Mouse (Mus musculus): ENCODE results near the gene Klhl33. TPM values are rescaled to one million over a fixed set of nuclear protein-coding genes. Genes with fewer than 3 reads are reported as not detected.
"Not testable (repeated sequence)": the region's sequence is repeated elsewhere in the genome, so short reads cannot be mapped to it uniquely, and the experiment has no call there.

Gene Klhl33
- polyA plus RNA-seq, 1 experiment from 2014 or later: 0.68 TPM

DNA sequence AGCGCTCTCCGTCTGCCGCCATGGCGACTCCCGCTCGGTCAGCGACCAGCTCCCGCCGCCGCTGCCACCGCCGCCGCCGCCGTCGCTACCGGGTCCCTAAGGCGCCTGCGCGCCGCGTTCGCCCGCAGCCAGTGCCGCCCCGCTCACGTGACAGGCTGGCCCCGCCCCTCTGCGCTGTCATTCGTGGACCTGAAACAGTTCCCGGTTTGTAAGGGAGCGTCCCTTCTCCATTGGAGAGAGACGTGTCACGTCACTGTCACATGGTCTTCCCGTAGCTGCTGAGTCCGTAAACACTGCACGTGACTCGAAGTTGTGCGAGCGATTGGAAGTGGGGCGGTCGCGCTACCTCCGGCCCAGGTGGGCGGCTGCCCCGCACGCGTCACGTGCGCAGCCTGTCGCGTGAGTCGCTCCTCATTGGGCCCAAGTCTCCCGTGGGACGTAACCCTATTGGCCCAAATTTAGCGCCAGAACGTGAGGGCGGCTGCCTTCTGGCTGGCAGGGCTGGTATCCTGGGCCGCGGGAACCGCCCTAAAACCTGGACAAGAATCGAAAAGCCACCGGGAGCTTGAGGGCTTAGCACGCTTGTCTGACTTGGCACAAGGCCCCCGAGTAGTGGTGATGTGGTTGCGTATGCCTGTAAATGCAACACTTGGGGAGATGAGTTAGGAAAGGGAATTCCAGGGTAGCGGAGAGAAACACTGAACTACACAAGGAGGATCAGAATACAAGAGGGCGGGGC lies 33.6 kb upstream of the Klhl33 start, which contains the start of the genes Pip4p1 and Pnp:
TSS of gene Pip4p1 (minus strand) at position 103 of the 739 bp plus-strand sequence.
TSS of gene Pnp (plus strand) at position 329 of the 739 bp plus-strand sequence.
- Histone ChIP-seq H3K9me3 (ENCODE audit: control insufficient read depth, low read length) (no peaks in the 10 kb centered on the region), H3K4me1 (replicated peaks; ENCODE audit: control insufficient read depth, insufficient read depth, low read length) (peaks cover 29% of the 10 kb centered on the region), H3K4me2 (ENCODE audit: low read length) (peak within 1 kb of the TSS; percentile 73), H3K27ac (ENCODE audit: low read length) (peak within 1 kb of the TSS; percentile 91), H3K4me3 (replicated peaks; ENCODE audit: low read length) (peak within 1 kb of the TSS; percentile 98), H3K27me3 (replicated peaks; ENCODE audit: control insufficient read depth, insufficient read depth, low read length) (no peaks in the 10 kb centered on the region), H3K36me3 (ENCODE audit: control insufficient read depth, insufficient read depth) (peaks cover 18% of the 10 kb centered on the region), H3K9ac (replicated peaks; ENCODE audit: low read depth, low read length) (peak within 1 kb of the TSS; percentile 99)
- WGBS: under 1% methylated on average over 68 of the region's 68 CpGs
- ATAC-seq: peak; percentile 99

DNA sequence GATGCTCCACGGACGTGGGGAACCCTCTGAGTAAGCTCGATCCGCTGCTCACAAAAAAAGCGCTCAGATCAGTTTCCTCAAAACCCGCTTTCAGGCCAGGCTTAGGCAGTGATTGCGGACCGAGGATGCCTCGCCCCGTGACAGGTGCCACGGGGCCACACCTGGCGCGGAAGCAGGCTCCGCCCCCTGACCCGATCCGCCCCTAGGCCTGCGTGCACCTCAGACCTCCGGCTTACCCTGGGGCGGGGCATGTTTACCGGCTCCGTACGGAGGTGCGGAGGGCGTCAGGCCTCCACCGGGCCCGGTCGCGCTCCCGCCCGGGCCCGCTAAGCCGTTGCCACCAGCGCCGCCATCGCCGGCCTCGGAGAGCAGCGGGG lies 33.1 kb upstream of the Klhl33 start:
- no peaks in the 10 kb centered on the region for H3K9me3 ChIP-seq (ENCODE audit: control insufficient read depth, low read length)
- peaks cover 18% of the 10 kb centered on the region for H3K36me3 ChIP-seq (ENCODE audit: control insufficient read depth, insufficient read depth)
- H3K4me3 ChIP-seq (replicated peaks; ENCODE audit: low read length): peak overlapping the region; percentile 98
- H3K4me1 ChIP-seq (replicated peaks; ENCODE audit: control insufficient read depth, insufficient read depth, low read length): peaks cover 33% of the 10 kb centered on the region
- peak overlapping the region; percentile 86 for H3K27ac ChIP-seq (ENCODE audit: low read length)
- peak overlapping the region; percentile 99 for H3K9ac ChIP-seq (replicated peaks; ENCODE audit: low read depth, low read length)
- no peaks in the 10 kb centered on the region for H3K27me3 ChIP-seq (replicated peaks; ENCODE audit: control insufficient read depth, insufficient read depth, low read length)
- ATAC-seq: peak; percentile 23
- WGBS: under 1% methylated on average over 38 of the region's 38 CpGs
- H3K4me2 ChIP-seq (ENCODE audit: low read length): peak overlapping the region; percentile 73

DNA sequence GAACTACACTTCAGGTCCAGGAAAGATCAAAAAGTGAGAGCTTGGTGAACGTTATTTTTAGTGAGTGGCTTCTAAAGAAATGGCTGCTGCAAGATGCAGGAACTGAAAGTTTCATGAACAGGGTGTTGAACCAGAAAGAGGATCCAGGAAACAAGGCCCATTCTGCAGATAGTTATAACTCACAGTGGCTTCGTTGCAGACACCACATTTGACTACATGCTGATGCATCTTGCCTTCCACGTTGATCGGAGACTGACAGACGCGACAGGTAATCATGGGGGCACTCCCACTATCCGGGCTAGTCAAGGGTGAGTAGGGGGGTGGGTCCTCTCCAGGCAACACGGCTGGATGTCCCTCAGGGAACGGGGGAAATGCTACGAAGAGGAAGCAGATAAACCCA lies 32.6 kb upstream of the Klhl33 start:
- H3K9ac ChIP-seq (replicated peaks; ENCODE audit: low read depth, low read length): peak overlapping the region; percentile 99
- peaks cover 18% of the 10 kb centered on the region for H3K36me3 ChIP-seq (ENCODE audit: control insufficient read depth, insufficient read depth)
- peak overlapping the region; percentile 86 for H3K27ac ChIP-seq (ENCODE audit: low read length)
- peak overlapping the region; percentile 73 for H3K4me2 ChIP-seq (ENCODE audit: low read length)
- no peaks in the 10 kb centered on the region for H3K9me3 ChIP-seq (ENCODE audit: control insufficient read depth, low read length)
- WGBS: 16% methylated on average over 10 of the region's 10 CpGs
- H3K4me1 ChIP-seq (replicated peaks; ENCODE audit: control insufficient read depth, insufficient read depth, low read length): peaks cover 33% of the 10 kb centered on the region
- ATAC-seq: no peak
- H3K27me3 ChIP-seq (replicated peaks; ENCODE audit: control insufficient read depth, insufficient read depth, low read length): no peaks in the 10 kb centered on the region
- H3K4me3 ChIP-seq (replicated peaks; ENCODE audit: low read length): peak overlapping the region; percentile 98

GRCm38 (mm10) chr14:50927366-50927765 lies 30.1 kb upstream of the Klhl33 start:
- Histone ChIP-seq H3K4me2 (ENCODE audit: low read length) (no peak overlapping the region), H3K9me3 (ENCODE audit: control insufficient read depth, low read length) (no peaks in the 10 kb centered on the region)

DNA sequence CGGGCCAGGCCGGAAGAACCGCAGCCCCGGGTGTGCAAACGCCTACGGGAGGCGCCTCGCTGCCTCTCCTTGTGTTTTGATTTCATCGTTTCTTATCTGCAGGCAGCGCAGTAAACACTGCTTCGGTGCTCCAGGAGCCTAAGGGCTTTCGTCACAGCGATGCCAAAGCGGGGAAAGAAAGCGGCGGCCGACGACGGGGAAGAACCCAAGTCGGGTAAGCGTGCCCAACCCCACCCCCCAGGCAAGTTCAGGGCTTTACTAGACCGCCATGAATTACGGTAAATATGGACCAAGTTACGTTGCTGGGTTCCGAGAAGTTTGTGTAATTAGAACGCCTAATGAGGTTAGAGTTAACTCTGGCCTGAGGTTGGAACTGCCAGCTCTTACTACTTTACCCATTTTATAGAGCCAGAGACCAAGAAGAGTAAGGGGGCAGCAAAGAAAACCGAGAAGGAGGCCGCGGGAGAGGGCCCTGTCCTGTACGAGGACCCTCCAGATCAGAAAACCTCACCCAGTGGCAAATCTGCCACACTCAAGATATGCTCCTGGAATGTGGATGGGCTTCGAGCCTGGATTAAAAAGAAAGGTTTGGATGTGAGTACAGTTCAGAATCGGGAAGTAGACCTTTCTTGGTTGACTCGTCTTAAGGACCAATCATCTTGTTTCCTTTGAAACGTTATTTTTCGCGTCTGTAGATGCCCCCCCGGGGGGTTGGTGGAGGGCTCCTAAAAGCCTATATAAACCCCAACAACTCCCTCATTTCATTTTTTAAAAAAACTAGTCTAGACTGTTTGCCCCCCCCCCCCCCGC lies 28.0 kb upstream of the Klhl33 start:
- under 1% methylated on average over 38 of the region's 38 CpGs for WGBS
- Histone ChIP-seq H3K27me3 (replicated peaks; ENCODE audit: control insufficient read depth, insufficient read depth, low read length) (no peaks in the 10 kb centered on the region), H3K36me3 (ENCODE audit: control insufficient read depth, insufficient read depth) (peaks cover 18% of the 10 kb centered on the region), H3K4me2 (ENCODE audit: low read length) (peak overlapping the region; percentile 78), H3K9ac (replicated peaks; ENCODE audit: low read depth, low read length) (peak overlapping the region; percentile 68), H3K4me1 (replicated peaks; ENCODE audit: control insufficient read depth, insufficient read depth, low read length) (peaks cover 36% of the 10 kb centered on the region), H3K27ac (ENCODE audit: low read length) (peak overlapping the region; percentile 93), H3K9me3 (ENCODE audit: control insufficient read depth, low read length) (no peaks in the 10 kb centered on the region), H3K4me3 (replicated peaks; ENCODE audit: low read length) (peak overlapping the region; percentile 85)
- ATAC-seq: peak; percentile 57; the same call in 1 of the 2 replicates

More at GRCm38 (mm10) chr14:50927366-50927765, 30.1 kb upstream of the Klhl33 start:
- Histone ChIP-seq H3K4me1 (replicated peaks; ENCODE audit: control insufficient read depth, insufficient read depth, low read length) (peaks cover 40% of the 10 kb centered on the region), H3K36me3 (ENCODE audit: control insufficient read depth, insufficient read depth) (peaks cover 18% of the 10 kb centered on the region), H3K4me3 (replicated peaks; ENCODE audit: low read length) (no peak overlapping the region), H3K9ac (replicated peaks; ENCODE audit: low read depth, low read length) (no peak overlapping the region), H3K27me3 (replicated peaks; ENCODE audit: control insufficient read depth, insufficient read depth, low read length) (no peaks in the 10 kb centered on the region), H3K27ac (ENCODE audit: low read length) (no peak overlapping the region)
- WGBS: 67% methylated on average over 3 of the region's 3 CpGs
- ATAC-seq: no peak

GRCm38 (mm10) chr14:50924281-50925064 lies 27.2 kb upstream of the Klhl33 start, which contains the start of the genes Osgep and Apex1:
Osgep (minus strand) TSS chr14:50924893.
Apex1 (plus strand) TSS chr14:50924968.
- peak within 1 kb of the TSS; percentile 68 for H3K9ac ChIP-seq (replicated peaks; ENCODE audit: low read depth, low read length)
- no peaks in the 10 kb centered on the region for H3K27me3 ChIP-seq (replicated peaks; ENCODE audit: control insufficient read depth, insufficient read depth, low read length)
- peaks cover 29% of the 10 kb centered on the region for H3K4me1 ChIP-seq (replicated peaks; ENCODE audit: control insufficient read depth, insufficient read depth, low read length)
- peak within 1 kb of the TSS; percentile 85 for H3K4me3 ChIP-seq (replicated peaks; ENCODE audit: low read length)
- under 1% methylated on average over 57 of the region's 57 CpGs for WGBS
- H3K36me3 ChIP-seq (ENCODE audit: control insufficient read depth, insufficient read depth): peaks cover 18% of the 10 kb centered on the region
- peak within 1 kb of the TSS; percentile 78 for H3K4me2 ChIP-seq (ENCODE audit: low read length)
- no peaks in the 10 kb centered on the region for H3K9me3 ChIP-seq (ENCODE audit: control insufficient read depth, low read length)
- H3K27ac ChIP-seq (ENCODE audit: low read length): peak within 1 kb of the TSS; percentile 93
- ATAC-seq: peak; percentile 94

DNA sequence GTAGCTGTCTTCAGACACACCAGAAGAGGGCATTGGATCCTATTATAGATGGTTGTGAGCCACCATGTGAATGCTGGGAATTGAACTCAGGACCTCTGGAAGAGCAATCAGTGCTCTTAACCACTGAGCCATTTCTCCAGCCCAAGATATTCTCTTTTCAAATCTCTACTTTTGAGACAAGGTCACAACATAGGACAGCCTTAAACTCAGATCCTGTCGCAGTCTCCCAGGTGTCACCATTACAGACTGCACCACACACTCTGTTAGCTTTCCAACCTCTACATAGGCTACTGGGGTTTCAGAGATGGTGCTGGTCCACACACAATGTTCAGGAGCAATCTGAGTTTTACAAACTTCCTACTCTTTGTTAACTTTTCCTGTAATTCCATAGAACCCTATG lies 26.1 kb upstream of the Klhl33 start:
- H3K27ac ChIP-seq (ENCODE audit: low read length); H3K9me3 ChIP-seq (ENCODE audit: control insufficient read depth, low read length); H3K27me3 ChIP-seq (replicated peaks; ENCODE audit: control insufficient read depth, insufficient read depth, low read length); ATAC-seq; H3K9ac ChIP-seq (replicated peaks; ENCODE audit: low read depth, low read length): not testable (repeated sequence)
- peaks cover 18% of the 10 kb centered on the region for H3K36me3 ChIP-seq (ENCODE audit: control insufficient read depth, insufficient read depth)
- 85% methylated on average over 1 of the region's 1 CpGs for WGBS
- peak overlapping the region; percentile 85 for H3K4me3 ChIP-seq (replicated peaks; ENCODE audit: low read length)
- H3K4me2 ChIP-seq (ENCODE audit: low read length): peak overlapping the region; percentile 78
- peaks cover 25% of the 10 kb centered on the region for H3K4me1 ChIP-seq (replicated peaks; ENCODE audit: control insufficient read depth, insufficient read depth, low read length)

- Histone ChIP-seq H3K4me1 (replicated peaks; ENCODE audit: control insufficient read depth, insufficient read depth, low read length) (no peaks in the 10 kb centered on the region), H3K9ac (replicated peaks; ENCODE audit: low read depth, low read length) (no peak overlapping the region), H3K4me2 (ENCODE audit: low read length) (no peak overlapping the region), H3K36me3 (ENCODE audit: control insufficient read depth, insufficient read depth) (peaks cover 31% of the 10 kb centered on the region), H3K4me3 (replicated peaks; ENCODE audit: low read length) (no peak overlapping the region), H3K9me3 (ENCODE audit: control insufficient read depth, low read length) (no peaks in the 10 kb centered on the region), H3K27ac (ENCODE audit: low read length) (no peak overlapping the region), H3K27me3 (replicated peaks; ENCODE audit: control insufficient read depth, insufficient read depth, low read length) (no peaks in the 10 kb centered on the region)
- ATAC-seq: no peak
- 46% methylated on average over 3 of the region's 3 CpGs for WGBS
Measured at GRCm38 (mm10) chr14:50911356-50911755, 14.0 kb upstream of the Klhl33 start.
